Mouse (Mus musculus) stomach, embryonic 15.5 days (tissue): ENCODE measurements at regions not wholly inside any gene's neighbourhood (a gene's known extent, or its start where the extent isn't known, plus 50 kb on each side); places are given as distances from the start of the nearest gene placed in this dataset.

Experiments used
- ATAC-seq: fragments of 200-750 bp; cut with Nextera tagmentation; 2 replicates; pipeline ENCODE4 v1.8.0; 2017; ENCODE audit warnings: low read depth, moderate number of reproducible peaks, moderate TSS enrichment; ENCODE audit not compliant: insufficient read depth, low FRiP score
- H3K27ac ChIP-seq: fragments of 300-500 bp; sonication (generic); 2 replicates; pipeline ENCODE4 v1.5.1; 2015; ENCODE audit warnings: mild to moderate bottlenecking, inconsistent platforms
- H3K27me3 ChIP-seq: fragments of 300-500 bp; sonication (generic); replicated peaks from 2 replicates; pipeline ENCODE4 v1.6.1; 2015; ENCODE audit warnings: inconsistent platforms
- H3K36me3 ChIP-seq: fragments of 300-500 bp; sonication (generic); 2 replicates; pipeline ENCODE4 v1.6.1; 2015; ENCODE audit warnings: inconsistent platforms
- H3K4me1 ChIP-seq: fragments of 300-500 bp; sonication (generic); 2 replicates; pipeline ENCODE4 v1.6.1; 2015; ENCODE audit warnings: inconsistent platforms
- H3K4me2 ChIP-seq: fragments of 300-500 bp; sonication (generic); 2 replicates; pipeline ENCODE4 v1.6.1; 2015; ENCODE audit warnings: mild to moderate bottlenecking, inconsistent platforms
- H3K4me3 ChIP-seq: fragments of 300-500 bp; sonication (generic); replicated peaks from 2 replicates; pipeline ENCODE4 v1.5.1; 2015; ENCODE audit warnings: inconsistent platforms
- H3K9ac ChIP-seq: fragments of 300-500 bp; sonication (generic); 2 replicates; pipeline ENCODE4 v1.6.1; 2015; ENCODE audit warnings: inconsistent platforms
- H3K9me3 ChIP-seq: fragments of 300-500 bp; sonication (generic); 2 replicates; pipeline ENCODE4 v1.6.1; 2016; ENCODE audit warnings: inconsistent platforms
- WGBS: fragments of 180-500 bp; shearing (Covaris S2); methylation state at CpG from one replicate; pipeline ENCODE4 v1.1.7; 2015; 5-methylcytosine and 5-hydroxymethylcytosine counted together

GRCm38 (mm10) chr3:150493433-150494045, 944.1 kb upstream of the Adgrl4 start:
- H3K36me3 ChIP-seq, result no peaks in the 10 kb centered on the region
- no peak for ATAC-seq
- no peaks in the 10 kb centered on the region for H3K4me1 ChIP-seq
- H3K9ac ChIP-seq, result no peak overlapping the region
- H3K27me3 ChIP-seq, result no peaks in the 10 kb centered on the region
- no peak overlapping the region for H3K4me3 ChIP-seq
- 73% methylated on average over 2 of the region's 2 CpGs for WGBS
- H3K4me2 ChIP-seq, result no peak overlapping the region
- H3K27ac ChIP-seq, result no peak overlapping the region
- no peaks in the 10 kb centered on the region for H3K9me3 ChIP-seq

- Histone ChIP-seq H3K4me1 (no peaks in the 10 kb centered on the region), H3K9ac (no peak overlapping the region), H3K9me3 (no peaks in the 10 kb centered on the region), H3K27ac (no peak overlapping the region), H3K27me3 (no peaks in the 10 kb centered on the region), H3K4me2 (no peak overlapping the region), H3K4me3 (no peak overlapping the region), H3K36me3 (no peaks in the 10 kb centered on the region)
- 85% methylated on average over 3 of the region's 3 CpGs for WGBS
- no peak for ATAC-seq
Observed at GRCm38 (mm10) chr3:150530966-150531365, 906.7 kb upstream of the Adgrl4 start.

DNA sequence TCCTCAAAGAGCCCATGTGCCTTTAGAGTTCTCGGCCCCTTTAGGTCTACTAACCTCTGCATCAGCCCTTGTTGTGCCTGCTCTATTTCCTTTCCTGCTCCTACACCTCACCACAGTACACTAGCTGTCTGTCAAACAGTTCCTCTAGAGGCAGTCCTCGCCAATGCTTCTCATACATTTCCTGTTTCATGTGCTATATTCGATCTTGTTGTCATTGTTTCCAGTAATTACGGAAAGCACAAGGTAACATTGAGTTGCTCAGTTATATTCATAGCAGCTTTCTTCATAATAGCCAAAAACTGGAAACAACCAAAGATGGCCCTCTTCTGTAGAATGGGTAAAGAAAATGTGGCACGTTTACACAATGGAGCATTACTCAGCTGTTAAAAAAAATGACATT, 894.6 kb upstream of the Adgrl4 start:
- Histone ChIP-seq H3K9me3 (no peaks in the 10 kb centered on the region), H3K4me2 (no peak overlapping the region), H3K27ac (no peak overlapping the region), H3K4me1 (no peaks in the 10 kb centered on the region), H3K9ac (no peak overlapping the region), H3K27me3 (no peaks in the 10 kb centered on the region), H3K36me3 (no peaks in the 10 kb centered on the region), H3K4me3 (no peak overlapping the region)
- 86% methylated on average over 5 of the region's 5 CpGs for WGBS
- no peak for ATAC-seq

DNA sequence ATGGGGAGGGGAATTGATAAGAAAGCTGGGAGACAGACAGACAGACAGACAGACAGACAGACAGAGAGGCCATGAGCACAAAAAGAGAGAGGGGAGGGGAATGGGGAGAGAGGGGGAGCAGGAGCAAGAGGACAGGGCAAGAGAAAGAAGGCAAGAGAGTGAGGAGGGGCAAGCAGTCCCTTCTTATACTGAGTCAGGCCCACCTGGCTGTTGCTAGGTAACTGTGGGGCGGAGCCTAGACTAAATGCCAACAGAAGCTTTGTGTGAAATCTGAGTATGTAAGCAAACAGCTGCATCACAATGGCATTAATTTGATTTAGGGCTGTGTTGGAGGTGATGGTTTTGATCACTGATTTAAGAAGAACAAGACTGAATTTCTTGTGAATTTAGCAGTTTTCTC, 849.2 kb upstream of the Adgrl4 start:
- Histone ChIP-seq H3K36me3 (no peaks in the 10 kb centered on the region), H3K9me3 (no peaks in the 10 kb centered on the region), H3K4me3 (no peak overlapping the region), H3K4me2 (no peak overlapping the region), H3K4me1 (no peaks in the 10 kb centered on the region), H3K27ac (no peak overlapping the region), H3K9ac (no peak overlapping the region), H3K27me3 (no peaks in the 10 kb centered on the region)
- WGBS, result 79% methylated on average over 1 of the region's 1 CpGs
- ATAC-seq, result no peak

GRCm38 (mm10) chr3:150590978-150591377, 846.7 kb upstream of the Adgrl4 start:
- ATAC-seq, result no peak
- 84% methylated on average over 2 of the region's 2 CpGs for WGBS
- H3K4me3 ChIP-seq, result no peak overlapping the region
- no peaks in the 10 kb centered on the region for H3K27me3 ChIP-seq
- H3K4me2 ChIP-seq, result no peak overlapping the region
- no peak overlapping the region for H3K27ac ChIP-seq
- H3K9me3 ChIP-seq, result no peaks in the 10 kb centered on the region
- H3K36me3 ChIP-seq, result no peaks in the 10 kb centered on the region
- no peaks in the 10 kb centered on the region for H3K4me1 ChIP-seq
- no peak overlapping the region for H3K9ac ChIP-seq

- Histone ChIP-seq H3K27ac (no peak overlapping the region), H3K36me3 (no peaks in the 10 kb centered on the region), H3K9me3 (no peaks in the 10 kb centered on the region), H3K4me1 (no peaks in the 10 kb centered on the region), H3K4me2 (no peak overlapping the region), H3K4me3 (no peak overlapping the region), H3K27me3 (no peaks in the 10 kb centered on the region), H3K9ac (no peak overlapping the region)
- WGBS, result 61% methylated on average over 2 of the region's 2 CpGs
- ATAC-seq, result no peak
Observed at GRCm38 (mm10) chr3:150603400-150604095, 834.1 kb upstream of the Adgrl4 start.

- Histone ChIP-seq H3K27ac (peak overlapping the region; percentile 77), H3K4me2 (peak overlapping the region; percentile 40), H3K36me3 (no peaks in the 10 kb centered on the region), H3K9ac (no peak overlapping the region), H3K4me1 (0 out of 2 replicates have a peak, but pooled peaks cover 2% of the 10 kb centered on the region), H3K9me3 (no peaks in the 10 kb centered on the region), H3K4me3 (no peak overlapping the region; the same call in 1 of the 2 replicates), H3K27me3 (no peaks in the 10 kb centered on the region)
- 40% methylated on average over 15 of the region's 15 CpGs for WGBS
- peak; percentile 79; the same call in 1 of the 2 replicates for ATAC-seq
Observed at GRCm38 (mm10) chr3:150610681-150611101, 827.0 kb upstream of the Adgrl4 start.

GRCm38 (mm10) chr3:150637544-150637943, 800.1 kb upstream of the Adgrl4 start:
- no peak overlapping the region for H3K27ac ChIP-seq
- no peak overlapping the region for H3K9ac ChIP-seq
- WGBS, result 80% methylated on average over 3 of the region's 3 CpGs
- H3K36me3 ChIP-seq, result no peaks in the 10 kb centered on the region
- no peaks in the 10 kb centered on the region for H3K9me3 ChIP-seq
- no peak overlapping the region for H3K4me3 ChIP-seq
- H3K4me2 ChIP-seq, result no peak overlapping the region
- no peaks in the 10 kb centered on the region for H3K4me1 ChIP-seq
- no peaks in the 10 kb centered on the region for H3K27me3 ChIP-seq
- ATAC-seq, result no peak

DNA sequence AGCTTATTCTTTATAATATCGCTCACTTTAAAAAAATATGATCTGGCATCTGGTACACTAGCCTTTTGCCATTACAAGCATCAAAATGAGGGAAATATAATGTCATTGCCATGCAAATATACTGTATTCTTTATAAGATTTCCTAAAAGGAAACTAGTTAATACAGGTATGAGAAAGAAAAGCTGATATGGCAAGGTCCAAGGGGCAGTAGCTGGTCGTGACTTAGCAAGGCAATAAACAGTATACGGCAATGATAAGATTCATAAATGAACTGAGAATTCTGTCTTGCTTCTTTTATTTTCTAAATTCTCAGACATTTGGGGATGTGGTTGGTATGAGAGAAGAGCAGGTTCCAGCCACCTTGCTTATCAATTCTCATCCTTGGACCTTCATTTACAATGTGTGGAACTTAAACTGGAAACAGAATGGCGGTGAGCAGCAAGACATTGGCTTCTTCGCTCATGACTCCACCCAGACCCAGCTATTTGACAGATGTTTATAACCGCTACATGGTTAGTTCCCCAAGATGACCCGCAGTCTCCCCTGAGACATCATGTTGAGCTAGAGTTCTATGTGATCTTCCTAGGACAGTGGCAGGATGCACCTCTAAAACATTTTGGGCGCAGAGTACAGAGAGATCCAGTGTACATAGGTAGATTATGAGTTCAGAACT, 797.5 kb upstream of the Adgrl4 start:
- WGBS, result 86% methylated on average over 8 of the region's 8 CpGs
- H3K9me3 ChIP-seq, result no peaks in the 10 kb centered on the region
- H3K4me2 ChIP-seq, result no peak overlapping the region
- H3K27ac ChIP-seq, result no peak overlapping the region
- no peaks in the 10 kb centered on the region for H3K4me1 ChIP-seq
- no peaks in the 10 kb centered on the region for H3K27me3 ChIP-seq
- H3K36me3 ChIP-seq, result no peaks in the 10 kb centered on the region
- ATAC-seq, result no peak
- no peak overlapping the region for H3K9ac ChIP-seq
- no peak overlapping the region for H3K4me3 ChIP-seq

DNA sequence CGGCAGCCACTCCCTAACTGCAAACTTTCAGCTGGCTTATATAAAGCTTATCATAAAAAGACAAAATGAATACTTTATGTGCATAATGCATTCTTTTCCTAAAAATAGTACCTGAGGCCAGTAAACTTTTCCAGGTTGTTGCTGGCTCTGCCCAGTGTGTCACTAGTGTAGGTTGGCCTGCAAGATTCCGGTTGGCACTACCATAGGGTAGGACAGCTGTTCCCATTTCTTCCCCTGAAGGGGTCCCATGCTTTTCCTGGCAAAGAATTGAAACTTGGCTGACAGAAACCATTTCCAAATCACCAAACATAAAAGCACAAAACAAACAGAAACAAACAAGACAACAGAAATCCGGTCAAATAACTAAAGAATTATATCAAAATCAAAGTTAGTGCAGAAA, 789.6 kb upstream of the Adgrl4 start:
- H3K4me2 ChIP-seq, result no peak overlapping the region
- WGBS, result 80% methylated on average over 3 of the region's 3 CpGs
- H3K9ac ChIP-seq, result no peak overlapping the region
- H3K4me3 ChIP-seq, result no peak overlapping the region
- H3K27me3 ChIP-seq, result no peaks in the 10 kb centered on the region
- H3K4me1 ChIP-seq, result no peaks in the 10 kb centered on the region
- H3K27ac ChIP-seq, result no peak overlapping the region
- no peaks in the 10 kb centered on the region for H3K36me3 ChIP-seq
- H3K9me3 ChIP-seq, result no peaks in the 10 kb centered on the region
- ATAC-seq, result no peak

DNA sequence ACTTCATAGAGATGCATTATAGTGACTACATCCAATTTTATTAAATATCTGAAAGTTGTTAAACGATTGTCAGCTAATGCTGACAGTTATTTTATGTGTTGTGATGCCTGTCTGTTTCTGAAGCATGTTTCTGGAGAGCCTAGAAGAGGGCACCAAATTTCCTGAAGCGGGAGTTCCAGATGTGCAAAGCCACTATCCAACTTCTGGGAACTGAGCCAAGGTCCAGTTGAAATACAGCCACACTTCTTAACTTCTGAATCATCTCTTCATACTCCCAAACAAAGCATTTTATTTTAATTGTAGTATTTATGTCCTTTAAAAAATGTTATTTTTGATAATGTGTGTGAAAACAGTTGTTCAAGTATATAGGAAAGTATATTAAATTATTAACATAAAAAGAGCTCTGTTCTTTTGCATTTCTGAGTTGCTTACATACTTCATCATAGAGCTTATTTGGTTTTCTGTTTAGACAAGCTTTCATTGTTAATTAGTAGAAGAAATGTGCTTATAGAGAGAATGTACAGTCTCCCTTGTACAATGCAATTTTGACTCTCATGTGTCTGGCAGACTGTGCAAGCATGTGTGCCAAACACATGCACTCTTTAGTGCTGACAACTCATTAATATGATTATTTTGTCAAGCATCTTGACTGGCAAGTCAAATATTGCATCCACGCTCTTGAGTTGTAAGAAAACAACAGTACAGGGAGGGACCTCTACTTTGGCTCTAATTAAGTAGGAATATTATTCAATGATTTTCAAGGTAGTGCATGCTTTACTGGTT, 787.7 kb upstream of the Adgrl4 start:
- no peaks in the 10 kb centered on the region for H3K9me3 ChIP-seq
- no peaks in the 10 kb centered on the region for H3K4me1 ChIP-seq
- H3K4me3 ChIP-seq, result no peak overlapping the region
- no peak for ATAC-seq
- H3K4me2 ChIP-seq, result no peak overlapping the region
- no peaks in the 10 kb centered on the region for H3K36me3 ChIP-seq
- 49% methylated on average over 3 of the region's 3 CpGs for WGBS
- no peak overlapping the region for H3K9ac ChIP-seq
- no peak overlapping the region for H3K27ac ChIP-seq
- no peaks in the 10 kb centered on the region for H3K27me3 ChIP-seq

GRCm38 (mm10) chr3:150695751-150696150, 741.9 kb upstream of the Adgrl4 start:
- Histone ChIP-seq H3K9me3 (no peaks in the 10 kb centered on the region), H3K4me1 (no peaks in the 10 kb centered on the region), H3K4me2 (no peak overlapping the region), H3K27ac (no peak overlapping the region), H3K27me3 (no peaks in the 10 kb centered on the region), H3K9ac (no peak overlapping the region), H3K36me3 (no peaks in the 10 kb centered on the region), H3K4me3 (no peak overlapping the region)
- WGBS, result 79% methylated on average over 5 of the region's 5 CpGs
- ATAC-seq, result no peak
